ENCODE assay signal across 31 mouse cellular contexts in genomic region chr10:67023092-67023491, GRCm38 (mm10).
DNase-seq lines count a peak whose midpoint lies in the region; ATAC-seq and TF ChIP-seq lines count a peak whose summit lies in the region.
"Had no signal": no experiment of that assay in that cellular context is flagged by ENCODE, and none has a peak within 500 bp of the region (broad histone marks: within the 10 kb centered on the region; RNA-seq: fewer than 3 reads in every experiment).

No protein-coding gene starts in this region.

- H3K27me3 ChIP-seq in forebrain, postnatal 0 days (ENCODE audit: insufficient read depth, low read length), result no peaks in the 10 kb centered on the region
- no peaks in the 10 kb centered on the region for H3K27me3 ChIP-seq in forebrain, embryonic 11.5 days (ENCODE audit: control insufficient read depth, insufficient read depth, low read length)
- no peaks in the 10 kb centered on the region for H3K27me3 ChIP-seq in midbrain, embryonic 11.5 days (ENCODE audit: control insufficient read depth, insufficient read depth, low read length)
- no peaks in the 10 kb centered on the region for H3K27me3 ChIP-seq in midbrain, embryonic 10.5 days (ENCODE audit: low read depth, poor library complexity, severe bottlenecking)
- H3K27me3 ChIP-seq: embryonic facial prominence, embryonic 13.5 days; forebrain, embryonic 13.5 days; heart, embryonic 12.5 days; heart, embryonic 15.5 days; hindbrain, embryonic 13.5 days had no signal

- H3K4me2 ChIP-seq in forebrain, postnatal 0 days (ENCODE audit: low read depth), result no peak overlapping the region
- H3K4me2 ChIP-seq in forebrain, embryonic 11.5 days (ENCODE audit: low read depth, low read length, severe bottlenecking), result no peak overlapping the region
- no peak overlapping the region for H3K4me2 ChIP-seq in midbrain, embryonic 11.5 days
- H3K4me2 ChIP-seq: embryonic facial prominence, embryonic 13.5 days; forebrain, embryonic 13.5 days; heart, embryonic 12.5 days; heart, embryonic 15.5 days; hindbrain, embryonic 13.5 days had no signal

- H3K4me1 ChIP-seq in forebrain, postnatal 0 days (ENCODE audit: insufficient read depth), result 0 out of 2 replicates have a peak, but pooled peaks cover 7% of the 10 kb centered on the region
- peaks cover 3% of the 10 kb centered on the region; the same call in 1 of the 2 replicates for H3K4me1 ChIP-seq in forebrain, embryonic 11.5 days (replicated peaks; ENCODE audit: control insufficient read depth, insufficient read depth, low read length)
- 0 out of 2 replicates have a peak, but pooled peaks cover 4% of the 10 kb centered on the region for H3K4me1 ChIP-seq in midbrain, embryonic 11.5 days (ENCODE audit: control insufficient read depth, insufficient read depth, low read length)
- H3K4me1 ChIP-seq in midbrain, embryonic 10.5 days, result peaks cover 11% of the 10 kb centered on the region

- peak; percentile 78 for ATAC-seq in forebrain, postnatal 0 days
- ATAC-seq in forebrain, embryonic 11.5 days (replicated peaks; ENCODE audit: low FRiP score), result no peak
- no peak for ATAC-seq in midbrain, embryonic 11.5 days (ENCODE audit: low FRiP score)
- ATAC-seq: activated CD4-positive, CD25-positive, alpha-beta regulatory T cell, adult 4 months; CD4-positive, CD25-positive, alpha-beta regulatory T cell, adult 4 months; forebrain, embryonic 13.5 days; forebrain, embryonic 16.5 days; hindbrain, postnatal 0 days; inflammation-experienced regulatory T-cells, adult 6 months; intestine, embryonic 16.5 days had no signal

- WGBS in forebrain, postnatal 0 days, result 73% methylated on average over 9 of the region's 9 CpGs
- 93% methylated on average over 9 of the region's 9 CpGs for WGBS in forebrain, embryonic 11.5 days
- 91% methylated on average over 9 of the region's 9 CpGs for WGBS in midbrain, embryonic 11.5 days
- WGBS in midbrain, embryonic 10.5 days, result 93% methylated on average over 9 of the region's 9 CpGs

- 0 out of 2 replicates have a peak overlapping the region, but pooled peaks have one; percentile 29 for H3K27ac ChIP-seq in forebrain, postnatal 0 days (ENCODE audit: low read depth, low read length)
- H3K27ac ChIP-seq in forebrain, embryonic 11.5 days (ENCODE audit: low read depth, low read length), result no peak overlapping the region
- no peak overlapping the region for H3K27ac ChIP-seq in midbrain, embryonic 11.5 days (ENCODE audit: low read depth, low read length)
- H3K27ac ChIP-seq in midbrain, embryonic 10.5 days (replicated peaks), result no peak overlapping the region
- H3K27ac ChIP-seq: embryonic facial prominence, embryonic 10.5 days; embryonic facial prominence, embryonic 13.5 days; forebrain, embryonic 13.5 days; heart, embryonic 15.5 days; hindbrain, embryonic 10.5 days; hindbrain, embryonic 13.5 days; hindbrain, postnatal 0 days had no signal

- intact Hi-C loops in left cerebral cortex, postnatal 4 days (cut with DNase I), result no loop called here

- H3K9ac ChIP-seq in forebrain, postnatal 0 days, result no peak overlapping the region
- H3K9ac ChIP-seq in forebrain, embryonic 11.5 days (ENCODE audit: low read length), result no peak overlapping the region
- no peak overlapping the region for H3K9ac ChIP-seq in midbrain, embryonic 11.5 days (ENCODE audit: low read length)
- H3K9ac ChIP-seq: embryonic facial prominence, embryonic 13.5 days; forebrain, embryonic 13.5 days; heart, embryonic 12.5 days; heart, embryonic 15.5 days; hindbrain, embryonic 13.5 days had no signal

- no peaks in the 10 kb centered on the region for H3K9me3 ChIP-seq in forebrain, postnatal 0 days (ENCODE audit: low read length)
- H3K9me3 ChIP-seq in forebrain, embryonic 11.5 days (ENCODE audit: control insufficient read depth, low read length), result no peaks in the 10 kb centered on the region
- H3K9me3 ChIP-seq in midbrain, embryonic 11.5 days (ENCODE audit: control insufficient read depth, low read length), result no peaks in the 10 kb centered on the region
- H3K9me3 ChIP-seq in midbrain, embryonic 10.5 days (replicated peaks), result no peaks in the 10 kb centered on the region
- H3K9me3 ChIP-seq: embryonic facial prominence, embryonic 10.5 days; embryonic facial prominence, embryonic 13.5 days; forebrain, embryonic 13.5 days; heart, embryonic 12.5 days; heart, embryonic 15.5 days; hindbrain, embryonic 10.5 days; hindbrain, embryonic 13.5 days had no signal

- DNase-seq in forebrain, postnatal 0 days, result peak; percentile 35
- no peak for DNase-seq in forebrain, embryonic 11.5 days (ENCODE audit: low spot score)
- DNase-seq in left cerebral cortex, adult 11 months (ENCODE audit: low spot score), result peak; percentile 34
- DNase-seq in left cerebral cortex, postnatal 4 days, result no peak
- DNase-seq in midbrain, embryonic 11.5 days (ENCODE audit: low spot score, missing footprints), result peak; percentile 41
- no peak for DNase-seq in midbrain, embryonic 10.5 days (ENCODE audit: low spot score)
- DNase-seq in telencephalon, adult 2 months (ENCODE audit: low read depth, low spot score), result peak; percentile 76
- DNase-seq in kidney, postnatal 4 days, result no peak
- DNase-seq: adrenal gland, adult 8-10 months; adrenal gland, postnatal 25 days; cerebellum, adult 18-20 months; cerebellum, postnatal 36 days; embryo, embryonic 11 days; gastrocnemius, postnatal 25 days; heart, adult 18-20 months; heart, postnatal 10 days; heart, postnatal 36 days had no signal

- TF ChIP-seq CTCF in forebrain, postnatal 0 days (IDR thresholded peaks at IDR 0.05; ENCODE audit: low read depth), result no peak

- no peak overlapping the region for H3K4me3 ChIP-seq in forebrain, postnatal 0 days (ENCODE audit: low read depth, low read length)
- no peak overlapping the region for H3K4me3 ChIP-seq in forebrain, embryonic 11.5 days (ENCODE audit: low read depth, low read length)
- no peak overlapping the region for H3K4me3 ChIP-seq in midbrain, embryonic 11.5 days (ENCODE audit: low read depth, low read length)
- no peak overlapping the region for H3K4me3 ChIP-seq in midbrain, embryonic 10.5 days
- H3K4me3 ChIP-seq: embryonic facial prominence, embryonic 10.5 days; embryonic facial prominence, embryonic 13.5 days; erythroblast, embryonic 14.5 days; forebrain, embryonic 13.5 days; heart, embryonic 12.5 days; heart, embryonic 15.5 days; hindbrain, embryonic 10.5 days; hindbrain, embryonic 13.5 days had no signal

- no peaks in the 10 kb centered on the region for H3K36me3 ChIP-seq in forebrain, postnatal 0 days (ENCODE audit: insufficient read depth)
- no peaks in the 10 kb centered on the region; the same call in 1 of the 2 replicates for H3K36me3 ChIP-seq in forebrain, embryonic 11.5 days (ENCODE audit: control insufficient read depth, insufficient read depth, low read length)
- no peaks in the 10 kb centered on the region for H3K36me3 ChIP-seq in midbrain, embryonic 11.5 days (ENCODE audit: control insufficient read depth, insufficient read depth, low read length)
- H3K36me3 ChIP-seq in midbrain, embryonic 10.5 days, result peaks cover 16% of the 10 kb centered on the region

Comparison
In these comparisons a context has a peak if more than half of its experiments do, and no peak if none do; other contexts are left out.
1. DNase-seq: peak in forebrain, postnatal 0 days (single experiment), left cerebral cortex, adult 11 months (single experiment), midbrain, embryonic 11.5 days (single experiment) and telencephalon, adult 2 months (single experiment); none in forebrain, embryonic 11.5 days (single experiment), left cerebral cortex, postnatal 4 days (single experiment), midbrain, embryonic 10.5 days (single experiment) and kidney, postnatal 4 days (0 of 2).